Mouse (Mus musculus) brain, embryonic 14.5 days (tissue): ENCODE measurements at regions not wholly inside any gene's neighbourhood (a gene's known extent, or its start where the extent isn't known, plus 50 kb on each side); places are given as distances from the start of the nearest gene placed in this dataset.

Experiments used
- CTCF ChIP-seq: fragments of 200-500 bp; IDR thresholded peaks from 2 replicates; pipeline ENCODE4 v1.5.1; 2012; ENCODE audit warnings: inconsistent platforms, mild to moderate bottlenecking, moderate library complexity, borderline replicate concordance; ENCODE audit not compliant: insufficient read depth, insufficient read length; ENCODE audit errors: extremely low read depth
- POLR2A ChIP-seq: fragments of 200-500 bp; IDR thresholded peaks from 2 replicates; pipeline ENCODE4 v1.6.1; 2012; ENCODE audit warnings: mild to moderate bottlenecking, inconsistent platforms, borderline replicate concordance; ENCODE audit not compliant: poor library complexity, insufficient read depth, insufficient read length, severe bottlenecking; ENCODE audit errors: extremely low read depth

DNA sequence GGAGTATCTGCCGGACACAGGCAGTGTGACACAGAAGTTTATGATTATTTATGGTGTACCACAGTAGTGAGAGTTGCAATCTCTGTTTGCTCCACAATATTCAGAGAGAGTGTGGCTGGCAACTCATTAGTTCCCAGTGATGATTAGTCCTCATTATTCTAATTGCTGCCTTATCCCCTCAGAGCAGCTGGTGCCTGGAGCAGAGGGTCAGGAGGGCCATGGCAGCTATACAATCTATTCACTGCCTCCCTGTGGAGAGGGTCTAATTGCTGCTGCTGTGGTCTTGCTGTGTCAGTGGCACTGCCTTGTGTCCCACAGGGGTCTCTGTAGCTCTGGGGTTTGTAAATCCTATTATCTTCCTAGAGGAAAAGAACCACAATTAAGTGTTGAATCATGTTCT is 1156.0 kb upstream of the Cntnap5a start:
- TF ChIP-seq POLR2A (no peak), CTCF (no peak)
